Mouse (Mus musculus): ENCODE results near the gene A2ml1.
"Not testable (repeated sequence)": the region's sequence is repeated elsewhere in the genome, so short reads cannot be mapped to it uniquely, and the experiment has no call there.

The A2ml1 gene

GRCm38 (mm10) chr6:128581508-128581907 lies at the start of gene A2ml1:
Gene A2ml1 (minus strand): TSS chr6:128581608.
- ChIA-PET CTCF (no interaction called here), POLR2A (no interaction called here)

GRCm38 (mm10) chr6:128629771-128630739 lies 48.6 kb upstream of the A2ml1 start:
- ChIA-PET CTCF (interaction anchor here (0.5 to 3.3 kb wide), 20 partner anchors 10 to 129 kb away, joined by 3 to 106 read pairs (median 4); partner anchors contain the start of gene Clec2h (in 1 of the 4)), POLR2A (interaction anchor here in 3 of 4 experiments (0.9 to 3.1 kb wide), 6 partner anchors 30 to 134 kb away, joined by 3 to 81 read pairs (median 10); no protein-coding TSS in a partner anchor)

GRCm38 (mm10) chr6:128625246-128625645 lies 43.8 kb upstream of the A2ml1 start:
- POLR2A ChIA-PET, CTCF ChIA-PET: not testable (repeated sequence)

GRCm38 (mm10) chr6:128624425-128624824 lies 43.0 kb upstream of the A2ml1 start:
- CTCF ChIA-PET = no interaction called here
- POLR2A ChIA-PET = interaction anchor here in 2 of 4 experiments (0.9 to 1.7 kb wide), 2 partner anchors 158 to 165 kb away, joined by 5 to 7 read pairs; partner anchors contain the start of gene Klrb1c (in 1 of the 2)

GRCm38 (mm10) chr6:128623433-128623832 lies 42.0 kb upstream of the A2ml1 start, which contains the start of gene Klrb1a:
Gene Klrb1a (minus strand): TSS chr6:128623533.
- ChIA-PET CTCF (interaction anchor here in 3 of 4 experiments (0.7 to 1.1 kb wide), 3 partner anchors 144 to 922 kb away, joined by 3 read pairs; partner anchors contain the start of gene Klrb1c (in 1 of the 3)), POLR2A (interaction anchor here in 2 of 4 experiments (0.8 to 1.7 kb wide), 2 partner anchors 166 kb away, joined by 3 to 7 read pairs; partner anchors contain the start of gene Klrb1c (in 2 of the 2))

GRCm38 (mm10) chr6:128622733-128623132 lies 41.3 kb upstream of the A2ml1 start:
- ChIA-PET CTCF (interaction anchor here in 1 of 4 experiments (1.0 to 1.1 kb wide), 2 partner anchors 143 to 144 kb away, joined by 3 read pairs; no protein-coding TSS in a partner anchor), POLR2A (no interaction called here)

- POLR2A ChIA-PET = no interaction called here
- CTCF ChIA-PET = interaction anchor here in 2 of 4 experiments (0.6 to 1.1 kb wide), 4 partner anchors 24 to 652 kb away, joined by 3 to 5 read pairs (median 4); no protein-coding TSS in a partner anchor
Measured at GRCm38 (mm10) chr6:128606350-128606749, 24.9 kb upstream of the A2ml1 start.

- ChIA-PET POLR2A (no interaction called here), CTCF (interaction anchor here in 3 of 4 experiments (0.7 to 1.0 kb wide), 4 partner anchors 25 to 149 kb away, joined by 3 to 4 read pairs (median 4); no protein-coding TSS in a partner anchor)
Measured at GRCm38 (mm10) chr6:128604512-128604911, 23.1 kb upstream of the A2ml1 start.

- ChIA-PET CTCF (interaction anchor here in 3 of 4 experiments (0.6 to 1.2 kb wide), 5 partner anchors 27 to 635 kb away, joined by 3 to 5 read pairs (median 4); no protein-coding TSS in a partner anchor), POLR2A (no interaction called here)
Measured at GRCm38 (mm10) chr6:128602463-128603201, 21.2 kb upstream of the A2ml1 start.

GRCm38 (mm10) chr6:128602026-128602425 lies 20.6 kb upstream of the A2ml1 start:
- POLR2A ChIA-PET = no interaction called here
- CTCF ChIA-PET = interaction anchor here in 1 of 4 experiments (1.2 kb wide), 1 partner anchor 122 kb away, joined by 3 read pairs; no protein-coding TSS in a partner anchor

GRCm38 (mm10) chr6:128599555-128599954 lies 18.1 kb upstream of the A2ml1 start:
- ChIA-PET POLR2A (interaction anchor here in 1 of 4 experiments (0.7 kb wide), 1 partner anchor 31 kb away, joined by 3 read pairs; no protein-coding TSS in a partner anchor), CTCF (interaction anchor here in 2 of 4 experiments (0.5 to 1.0 kb wide), 4 partner anchors 74 to 246 kb away, joined by 3 to 4 read pairs (median 3); no protein-coding TSS in a partner anchor)

- CTCF ChIA-PET = no interaction called here
- POLR2A ChIA-PET = interaction anchor here in 1 of 4 experiments (0.8 kb wide), 1 partner anchor 56 kb away, joined by 3 read pairs; no protein-coding TSS in a partner anchor
Measured at GRCm38 (mm10) chr6:128598256-128599047, 17.0 kb upstream of the A2ml1 start.

GRCm38 (mm10) chr6:128597121-128597522 lies 15.7 kb upstream of the A2ml1 start:
- ChIA-PET CTCF (interaction anchor here in 2 of 4 experiments (0.5 to 1.2 kb wide), 4 partner anchors 10 to 526 kb away, joined by 3 to 7 read pairs (median 4); no protein-coding TSS in a partner anchor), POLR2A (no interaction called here)

GRCm38 (mm10) chr6:128594651-128595050 lies 13.2 kb upstream of the A2ml1 start:
- ChIA-PET CTCF (no interaction called here), POLR2A (no interaction called here)

GRCm38 (mm10) chr6:128589426-128589825 lies 8.0 kb upstream of the A2ml1 start:
- ChIA-PET POLR2A (interaction anchor here in 2 of 4 experiments (0.6 to 0.7 kb wide), 3 partner anchors 246 to 741 kb away, joined by 3 to 6 read pairs (median 4); no protein-coding TSS in a partner anchor), CTCF (interaction anchor here in 1 of 4 experiments (1.0 kb wide), 1 partner anchor 40 kb away, joined by 3 read pairs; no protein-coding TSS in a partner anchor)

GRCm38 (mm10) chr6:128587619-128588018 lies 6.2 kb upstream of the A2ml1 start:
- ChIA-PET POLR2A (no interaction called here), CTCF (interaction anchor here in 2 of 4 experiments (0.6 kb wide), 4 partner anchors 10 to 1169 kb away, joined by 3 to 5 read pairs (median 4); no protein-coding TSS in a partner anchor)

GRCm38 (mm10) chr6:128585642-128586245 lies 4.3 kb upstream of the A2ml1 start:
- CTCF ChIA-PET = interaction anchor here in 1 of 4 experiments (0.9 kb wide), 1 partner anchor 182 kb away, joined by 3 read pairs; no protein-coding TSS in a partner anchor

More at GRCm38 (mm10) chr6:128585642-128586245, 4.3 kb upstream of the A2ml1 start:
- POLR2A ChIA-PET = no interaction called here
